Mouse (Mus musculus) embryo, embryonic 10 days (tissue): ENCODE measurements around the gene Afg3l1.
"Not testable (repeated sequence)": the region's sequence is repeated elsewhere in the genome, so short reads cannot be mapped to it uniquely, and the experiment has no call there.

Experiments
- DNase-seq: peaks from one replicate; pipeline ENCODE4 v3.0.0-alpha.2; 2015; ENCODE audit warnings: low spot score

Gene Afg3l1

GRCm38 (mm10) chr8:123516596-123516995, 38.9 kb downstream of the Afg3l1 start:
- no peak for DNase-seq

- no peak for DNase-seq
Observed at GRCm38 (mm10) chr8:123518172-123518571, 40.5 kb downstream of the Afg3l1 start.

GRCm38 (mm10) chr8:123518667-123519066, 41.0 kb downstream of the Afg3l1 start, which contains the start of gene Gas8:
TSS of gene Gas8 (plus strand) at chr8:123518834.
- DNase-seq = peak; percentile 97

- not testable (repeated sequence) for DNase-seq
Observed at GRCm38 (mm10) chr8:123520048-123520447, 42.3 kb downstream of the Afg3l1 start.

- no peak for DNase-seq
Observed at GRCm38 (mm10) chr8:123527720-123528489, 50.2 kb downstream of the Afg3l1 start.

- no peak for DNase-seq
Observed at GRCm38 (mm10) chr8:123536242-123536989, 58.7 kb downstream of the Afg3l1 start.

- DNase-seq = no peak
Observed at GRCm38 (mm10) chr8:123536990-123537380, 59.3 kb downstream of the Afg3l1 start.

GRCm38 (mm10) chr8:123537641-123538040, 59.9 kb downstream of the Afg3l1 start:
- DNase-seq = not testable (repeated sequence)
